Mouse (Mus musculus): ENCODE results near the gene Tmprss4.

GRCm38 (mm10) chr9:45140945-45141344 is 62.9 kb downstream of the Tmprss4 start:
- TF ChIP-seq CTCF (IDR thresholded peaks at IDR 0.05; ENCODE audit: extremely low read depth, insufficient read depth, low read length) (no peak), POLR2A (IDR thresholded peaks at IDR 0.05; ENCODE audit: extremely low read depth, insufficient read depth, low read length) (no peak)

Measured in cortical plate, adult 2 months (tissue).